Mouse (Mus musculus) left cerebral cortex, postnatal 36 days (tissue): ENCODE measurements around the gene Wdr95. TPM values are rescaled to one million over a fixed set of nuclear protein-coding genes. Genes with fewer than 3 reads are reported as not detected.
A peak's percentile ranks its signal among the peaks of the same experiment; 100 is the strongest.
"Not testable (repeated sequence)": the region's sequence is repeated elsewhere in the genome, so short reads cannot be mapped to it uniquely, and the experiment has no call there.

Source experiments
- DNase-seq, 2 experiments: peaks; one replicate each; pipeline ENCODE4 v3.0.0; 2021 to 2022; ENCODE audit warnings: low spot score in 2 of 2, mixed read lengths in 1 of 2
- intact Hi-C: fragments of 180-260 bp; cut with DNase I; formaldehyde crosslinking; loops from one replicate; pipeline ENCODE4 v1.15.1; 2025
- total RNA-seq, 2 experiments: library from RNA; stranded (reverse); gene quantifications; 2 replicates each; pipeline ENCODE4 v1.2.3; 2021

Gene Wdr95
- total RNA-seq, 2 experiments from 2014 or later: 0.91 to 1.7 TPM

DNA sequence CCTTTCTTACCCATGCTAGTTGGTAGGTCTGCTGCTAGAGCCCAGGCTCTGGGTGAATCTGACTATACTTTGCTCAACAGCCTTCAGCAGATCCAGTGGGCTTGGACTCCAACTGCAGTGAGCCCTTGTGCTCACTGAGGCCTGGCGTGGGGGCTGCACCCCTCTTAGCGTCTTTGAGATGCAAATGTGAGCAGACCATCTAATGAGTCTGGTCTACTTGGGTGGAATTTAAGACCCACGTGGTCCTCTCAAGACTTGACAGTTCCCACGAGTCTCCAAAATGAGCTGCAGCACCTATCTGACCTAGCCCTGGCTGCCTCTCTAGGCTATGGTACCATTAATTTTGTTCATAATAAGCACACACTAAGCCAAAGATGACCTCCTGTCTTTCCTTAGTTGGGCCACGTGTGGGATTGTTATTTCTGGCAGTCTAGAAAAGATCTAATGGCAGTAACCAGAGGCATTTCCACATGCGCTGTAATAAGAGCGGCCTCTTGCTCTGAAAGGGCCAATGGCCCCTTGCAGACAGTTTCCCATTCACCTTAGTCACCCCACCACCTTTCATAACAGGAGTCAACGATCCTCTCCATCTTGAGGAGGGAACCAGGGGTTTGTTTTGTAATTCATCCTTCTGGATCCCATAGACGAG, 14.9 kb upstream of the Wdr95 start:
- no peak for DNase-seq
- intact Hi-C loops: no loop called here

DNA sequence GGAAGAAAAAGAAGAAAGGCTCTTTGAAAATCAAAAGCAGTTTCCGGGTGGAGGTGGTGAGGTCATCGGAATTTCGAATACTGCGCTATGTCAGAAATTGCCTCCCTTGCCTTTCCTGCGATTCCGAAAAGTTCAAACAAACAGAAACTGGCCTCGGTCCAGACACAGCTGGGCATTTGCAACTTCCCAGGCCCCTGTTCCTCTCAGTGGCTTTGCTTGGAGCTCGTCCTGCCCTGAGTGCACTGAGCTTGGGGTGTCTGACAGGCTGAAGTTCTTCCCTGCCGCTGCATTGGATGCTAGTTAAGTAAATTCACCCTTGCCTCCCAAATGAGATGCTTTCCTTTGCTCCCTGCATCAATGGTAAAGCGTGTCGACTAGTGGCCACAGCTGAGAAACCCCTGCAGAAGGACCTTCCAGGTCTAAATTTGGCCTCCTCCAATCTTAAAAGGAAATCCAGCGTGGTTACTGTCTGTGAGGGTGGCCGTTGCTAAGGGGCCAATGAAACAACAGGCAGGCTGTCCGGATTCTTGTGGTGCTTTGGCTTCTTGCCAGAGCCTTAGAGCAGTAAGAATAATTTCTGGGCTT, 14.3 kb upstream of the Wdr95 start:
- DNase-seq: peak in 1 of 2 experiments; percentile 32
- intact Hi-C loops: no loop called here

DNA sequence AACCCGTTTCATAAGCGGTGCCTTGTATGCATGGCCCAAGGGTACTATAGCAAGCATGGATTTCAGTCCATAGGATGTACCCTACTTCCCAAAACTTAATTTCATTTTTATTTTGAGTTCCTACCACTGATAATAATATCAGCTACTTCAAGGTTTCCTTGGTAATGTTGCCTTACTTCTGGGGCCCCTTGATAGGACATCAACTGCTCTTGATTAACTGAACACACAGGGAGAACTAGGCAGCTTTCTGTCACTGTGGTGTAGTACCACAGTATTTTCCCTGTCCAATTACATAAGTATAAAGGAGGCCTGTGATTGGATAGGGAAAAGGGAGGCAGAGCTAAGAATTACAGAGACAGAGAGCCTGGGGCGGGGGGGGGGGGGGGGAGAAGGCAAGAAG, 13.6 kb upstream of the Wdr95 start:
- intact Hi-C loops: no loop called here
- DNase-seq: no peak

DNA sequence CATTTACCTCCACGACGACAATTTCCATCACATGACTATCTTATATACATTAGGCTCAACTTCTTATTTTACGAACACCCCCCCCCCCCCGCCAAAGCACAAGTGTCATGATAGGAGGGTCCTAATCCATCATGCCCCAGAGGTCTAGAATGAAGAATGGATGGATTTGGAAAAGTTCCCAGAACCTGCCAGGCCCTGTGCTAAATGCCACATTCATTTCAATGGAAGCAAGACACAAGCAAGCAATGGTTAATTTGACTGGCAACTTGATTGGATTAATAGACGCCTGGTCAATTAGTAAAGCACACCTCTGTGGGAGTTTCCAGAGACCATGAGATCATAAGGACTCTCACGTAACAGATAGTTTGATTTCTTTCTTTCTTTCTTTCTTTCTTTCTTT, 11.4 kb upstream of the Wdr95 start:
- intact Hi-C loops: no loop called here

GRCm38 (mm10) chr5:149520806-149521205, 7.7 kb upstream of the Wdr95 start:
- intact Hi-C loops: loop anchor here (5.0 to 10.0 kb wide), 5 partner anchors 34 to 709 kb away; partner anchors contain the start of genes Hmgb1 and Uspl1
- DNase-seq: no peak

More for the DNA sequence above, 11.4 kb upstream of the Wdr95 start:
- DNase-seq: no peak

GRCm38 (mm10) chr5:149523856-149524241, 4.6 kb upstream of the Wdr95 start:
- no peak for DNase-seq
- intact Hi-C loops: loop anchor here (5.0 to 10.0 kb wide), 5 partner anchors 37 to 712 kb away; partner anchors contain the start of genes Hmgb1 and Uspl1

DNA sequence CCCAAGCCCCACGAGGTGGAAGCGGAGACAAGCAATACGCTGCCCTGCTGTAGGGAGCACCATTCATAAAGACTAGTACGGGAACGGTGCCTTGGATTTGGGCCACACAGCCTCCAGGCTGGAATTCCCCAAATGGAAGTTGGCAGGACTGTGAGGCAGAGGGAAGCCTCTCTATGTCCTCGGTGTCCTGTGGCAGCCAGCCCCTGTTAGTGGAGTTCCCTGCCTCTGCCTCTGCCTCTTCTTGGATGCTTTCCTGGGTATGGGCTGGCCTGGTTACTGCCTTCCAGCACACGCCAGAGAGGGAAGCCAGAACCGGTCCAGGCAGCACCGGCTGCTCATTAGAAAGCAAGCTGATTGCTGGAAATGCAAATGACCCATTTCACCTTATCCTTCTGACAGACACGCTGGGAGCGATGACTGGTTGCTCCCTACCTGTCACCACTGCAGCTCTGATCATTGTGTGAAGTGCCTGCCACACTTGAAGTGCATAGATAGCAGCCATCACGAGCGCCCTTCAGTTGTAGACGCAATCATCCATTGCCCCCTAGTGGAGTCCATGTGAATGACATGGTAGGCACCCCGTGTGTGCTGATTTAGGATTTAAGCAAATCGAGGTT, 4.1 kb upstream of the Wdr95 start:
- peak; percentile 85 to 90 for DNase-seq
- intact Hi-C loops: loop anchor here (5.0 to 10.0 kb wide), 5 partner anchors 37 to 712 kb away; partner anchors contain the start of genes Hmgb1 and Uspl1

DNA sequence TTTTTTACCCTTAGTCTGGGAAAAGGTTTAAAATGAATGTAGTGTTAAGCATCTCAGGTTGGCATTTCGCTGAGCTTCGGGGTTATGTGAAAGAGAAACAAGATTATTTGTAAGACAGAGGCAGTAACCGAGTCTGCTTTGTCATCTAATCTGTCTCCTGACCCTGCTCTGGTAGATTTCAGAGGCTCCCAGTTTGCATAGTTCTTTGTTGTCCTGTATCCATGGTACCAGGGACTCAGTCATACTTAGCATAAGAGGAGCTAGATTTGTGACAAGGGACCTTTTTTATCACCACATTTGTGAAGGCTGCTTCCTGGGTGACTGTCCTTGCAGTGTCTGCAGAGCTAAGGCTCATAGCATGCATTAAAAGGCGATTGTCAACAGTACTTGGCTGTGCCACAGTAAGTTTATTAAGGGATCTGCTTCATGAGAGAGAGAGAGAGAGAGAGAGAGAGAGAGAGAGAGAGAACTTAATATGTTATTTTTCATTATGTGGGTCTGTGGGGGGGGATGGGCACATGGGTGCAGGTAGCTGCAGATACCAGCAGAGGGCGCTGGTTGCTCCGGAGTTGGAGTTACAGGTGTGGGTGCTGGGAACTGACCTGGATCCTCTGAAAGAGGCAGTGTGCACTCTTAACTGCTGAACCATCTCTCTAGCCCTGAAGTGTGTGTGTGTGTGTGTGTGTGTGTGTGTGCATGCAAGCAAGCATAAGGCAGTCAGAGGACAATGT, 3.3 kb upstream of the Wdr95 start:
- intact Hi-C loops: loop anchor here (10.0 kb wide), 1 partner anchor 340 kb away; the partner anchor contains the start of genes Hmgb1 and Uspl1

DNA sequence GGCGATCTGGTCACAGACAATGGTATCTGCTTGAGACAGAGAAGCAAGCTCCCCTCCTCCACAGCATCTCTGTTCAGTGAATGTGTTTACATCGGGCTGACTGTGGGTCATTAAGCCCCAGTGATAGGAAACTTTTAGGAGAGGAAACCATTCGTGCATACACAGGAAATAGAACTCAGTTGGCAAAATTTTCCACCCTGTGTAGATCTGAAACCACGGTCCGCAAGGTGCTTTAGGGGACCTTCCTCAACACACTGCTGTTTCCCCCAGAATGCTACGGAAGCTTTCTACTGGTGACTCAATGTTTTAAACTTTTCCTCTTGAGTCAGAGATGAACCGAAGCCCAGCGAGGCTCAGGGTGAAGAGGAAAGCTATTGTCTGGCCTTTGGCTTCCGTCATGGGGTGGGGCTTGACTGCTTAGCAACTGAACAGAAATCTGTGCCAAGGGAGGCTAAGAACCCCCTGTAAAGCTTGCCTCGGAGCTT, 2.0 kb upstream of the Wdr95 start:
- intact Hi-C loops: loop anchor here (10.0 kb wide), 1 partner anchor 342 kb away; the partner anchor contains the start of genes Hmgb1 and Uspl1
- DNase-seq: peak in 1 of 2 experiments; percentile 11

More for the DNA sequence above, 3.3 kb upstream of the Wdr95 start:
- DNase-seq: no peak

- intact Hi-C loops: loop anchor here (10.0 kb wide), 1 partner anchor 342 kb away; the partner anchor contains the start of genes Hmgb1 and Uspl1
- DNase-seq: not testable (repeated sequence)
These were observed 1.2 kb upstream of the Wdr95 start for GRCm38 (mm10) chr5:149527292-149527691.

GRCm38 (mm10) chr5:149533847-149534246, 5.4 kb downstream of the Wdr95 start:
- intact Hi-C loops: loop anchor here (5.0 kb wide), 1 partner anchor 33 kb away; no protein-coding TSS in a partner anchor
- no peak for DNase-seq

- peak; percentile 26 to 53 for DNase-seq
- intact Hi-C loops: loop anchor here (5.0 kb wide), 2 partner anchors 86 to 101 kb away; partner anchors contain the start of gene Hsph1
These were observed 7.5 kb downstream of the Wdr95 start for GRCm38 (mm10) chr5:149536005-149536404.

DNA sequence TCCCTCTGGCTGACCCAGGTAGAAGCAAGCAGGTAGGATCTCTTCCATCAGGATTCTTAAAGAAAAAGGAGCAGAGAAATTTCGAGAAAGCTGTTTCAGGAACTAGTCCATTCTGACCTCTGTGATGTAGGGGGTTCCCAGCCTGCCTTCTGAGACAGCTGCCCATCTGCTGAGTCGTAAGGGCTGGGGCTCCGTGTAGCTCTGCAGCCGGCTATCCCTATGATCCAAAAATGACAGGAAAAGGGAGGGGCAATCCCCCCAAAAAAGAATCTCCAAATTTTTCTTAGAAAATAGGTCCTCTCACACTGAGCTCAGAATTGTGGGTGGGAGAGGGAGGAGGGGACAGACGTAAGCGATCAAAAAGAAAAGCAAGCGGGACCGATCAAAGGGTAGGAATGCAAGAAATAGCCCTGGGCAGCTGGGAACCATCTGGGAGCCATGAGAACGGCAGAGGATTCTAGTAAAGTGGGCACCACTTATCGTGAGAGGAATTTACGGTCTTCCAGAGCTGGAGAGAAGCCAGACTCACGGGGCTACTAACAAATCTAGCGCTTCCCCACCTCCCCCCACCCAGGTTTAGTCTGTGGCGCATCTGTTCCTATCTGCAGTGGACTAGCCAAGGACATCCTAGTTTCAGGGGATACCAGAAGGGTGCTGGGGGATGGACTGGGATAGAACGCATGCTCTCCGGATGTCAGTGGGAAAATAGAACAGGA, 9.5 kb downstream of the Wdr95 start:
- intact Hi-C loops: loop anchor here (5.0 kb wide), 2 partner anchors 84 to 99 kb away; partner anchors contain the start of gene Hsph1
- DNase-seq: peak; percentile 56 to 65

DNA sequence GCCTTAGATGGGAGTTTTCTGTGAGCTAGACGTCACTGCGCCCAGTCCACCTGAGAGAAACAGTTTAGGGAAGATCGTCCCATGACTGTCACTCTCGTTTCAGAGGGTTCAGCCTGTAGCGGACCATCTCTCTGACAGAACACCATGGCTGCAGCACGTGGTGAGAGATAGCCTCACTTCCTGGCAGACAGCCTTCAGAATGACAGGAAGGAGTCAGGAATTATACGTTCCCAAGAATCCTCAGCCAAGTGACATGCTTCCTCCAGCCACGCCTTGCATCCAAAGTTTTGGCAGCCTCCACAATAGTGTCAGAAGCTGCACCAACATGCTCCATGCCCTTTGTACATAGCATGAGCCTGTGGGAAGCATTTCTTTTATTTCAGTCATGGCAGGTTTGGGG, 10.1 kb downstream of the Wdr95 start:
- intact Hi-C loops: loop anchor here (5.0 kb wide), 2 partner anchors 84 to 99 kb away; partner anchors contain the start of gene Hsph1
- peak; percentile 46 to 47 for DNase-seq

DNA sequence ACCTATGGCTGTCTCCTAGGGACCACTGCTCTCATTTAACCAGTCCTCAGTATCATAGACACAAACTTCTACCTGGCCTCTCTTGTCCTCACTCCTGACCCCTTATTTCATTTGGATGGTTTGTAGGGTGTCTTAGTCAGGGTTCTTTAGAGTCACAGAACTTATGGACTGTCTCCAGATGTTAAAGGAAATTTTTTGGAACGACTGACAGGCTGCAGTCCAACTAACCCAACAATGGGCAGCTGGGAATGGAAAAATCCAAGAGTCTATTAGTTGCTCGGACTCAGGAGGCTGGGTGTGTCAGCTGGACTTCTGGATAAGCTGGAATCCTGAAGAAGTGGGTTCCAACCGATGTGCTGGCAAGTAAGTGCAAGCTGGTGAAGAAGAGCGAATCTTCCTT, 10.6 kb downstream of the Wdr95 start:
- intact Hi-C loops: loop anchor here (5.0 kb wide), 2 partner anchors 83 to 98 kb away; partner anchors contain the start of gene Hsph1
- DNase-seq: no peak

DNA sequence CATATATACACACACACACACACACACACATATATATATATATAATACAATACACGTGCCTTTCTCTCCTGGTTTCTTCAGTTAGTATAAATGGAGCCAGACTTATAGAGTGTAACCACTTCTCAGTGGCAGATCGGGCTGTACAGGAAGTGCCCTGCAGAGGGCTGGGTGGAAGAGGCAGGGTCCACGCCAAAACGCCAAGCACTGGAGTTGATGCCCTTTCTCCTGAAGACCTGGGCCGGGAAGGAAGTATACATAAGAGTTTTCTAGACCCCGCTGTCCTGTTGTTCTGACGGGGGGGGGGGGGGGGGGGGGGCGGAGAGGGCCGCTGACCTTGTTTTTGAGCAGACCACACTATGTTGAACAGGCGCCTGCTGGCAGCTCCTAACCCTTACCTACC, 22.7 kb downstream of the Wdr95 start:
- intact Hi-C loops: no loop called here
- no peak for DNase-seq

GRCm38 (mm10) chr5:149552742-149553141, 24.3 kb downstream of the Wdr95 start:
- peak in 1 of 2 experiments; percentile 20 for DNase-seq

GRCm38 (mm10) chr5:149553373-149553772, 24.9 kb downstream of the Wdr95 start:
- no peak for DNase-seq
- intact Hi-C loops: no loop called here

More at GRCm38 (mm10) chr5:149552742-149553141, 24.3 kb downstream of the Wdr95 start:
- intact Hi-C loops: no loop called here

GRCm38 (mm10) chr5:149554397-149554796, 25.9 kb downstream of the Wdr95 start:
- intact Hi-C loops: no loop called here
- no peak for DNase-seq
